In genomic region chr9:92276360-92276759, GRCm38 (mm10) we compare ENCODE assay signal across 13 mouse cellular contexts. TPM values are rescaled to one million over a fixed set of nuclear protein-coding genes. Genes with fewer than 3 reads are reported as not detected.
DNase-seq lines count a peak whose midpoint lies in the region; ATAC-seq and TF ChIP-seq lines count a peak whose summit lies in the region.
"Had no signal": no experiment of that assay in that cellular context is flagged by ENCODE, and none has a peak within 500 bp of the region (broad histone marks: within the 10 kb centered on the region; RNA-seq: fewer than 3 reads in every experiment).

No protein-coding gene starts in this region.

- H3K4me3 ChIP-seq in C2C12 (ENCODE audit: insufficient read depth, poor library complexity, severe bottlenecking): peak overlapping the region; percentile 29
- no peak overlapping the region for H3K4me3 ChIP-seq in G1E (ENCODE audit: low read depth, low read length)
- H3K4me3 ChIP-seq in heart, embryonic 15.5 days: peak overlapping the region; percentile 43

- no peak for TF ChIP-seq CTCF in C2C12 (IDR thresholded peaks at IDR 0.05; ENCODE audit: control insufficient read depth, insufficient read depth, insufficient read length)
- TF ChIP-seq CTCF in G1E (IDR thresholded peaks at IDR 0.05; ENCODE audit: low read depth, low read length): no peak

- peaks cover 11% of the 10 kb centered on the region for H3K36me3 ChIP-seq in C2C12 (ENCODE audit: control insufficient read depth, insufficient read depth)
- H3K36me3 ChIP-seq in G1E (replicated peaks): peaks cover 16% of the 10 kb centered on the region
- H3K36me3 ChIP-seq in heart, embryonic 15.5 days: 0 out of 2 replicates have a peak, but pooled peaks cover 5% of the 10 kb centered on the region

- no peak for DNase-seq in G1E (ENCODE audit: low spot score)
- peak; percentile 39 for DNase-seq in kidney, postnatal 10 days
- DNase-seq in urinary bladder, postnatal 4 days (ENCODE audit: low spot score in 2 of 2): no peak
- no peak for DNase-seq in adrenal gland, adult 8-10 months
- DNase-seq: thymus, postnatal 36 days had no signal

- peaks cover 65% of the 10 kb centered on the region for H3K4me1 ChIP-seq in G1E (ENCODE audit: insufficient read depth, low read depth, low read length)
- H3K4me1 ChIP-seq in heart, embryonic 15.5 days (replicated peaks): peaks cover 20% of the 10 kb centered on the region

- H3K79me2 ChIP-seq in C2C12 (ENCODE audit: control insufficient read depth, insufficient read depth): peaks cover 56% of the 10 kb centered on the region

- peaks cover 46% of the 10 kb centered on the region for H3K79me3 ChIP-seq in C2C12 (ENCODE audit: low read depth)

- H3K27ac ChIP-seq in heart, embryonic 15.5 days: peak overlapping the region; percentile 83

- no peaks in the 10 kb centered on the region for H3K9me3 ChIP-seq in G1E (replicated peaks)
- H3K9me3 ChIP-seq in heart, embryonic 15.5 days (replicated peaks): no peaks in the 10 kb centered on the region
- H3K9me3 ChIP-seq: megakaryocyte, embryonic 14.5 days had no signal

- WGBS in heart, embryonic 15.5 days: 34% methylated on average over 7 of the region's 7 CpGs

- H3K4me2 ChIP-seq in heart, embryonic 15.5 days: peak overlapping the region; percentile 52

- ATAC-seq in G1E (ENCODE audit: extremely low read depth, insufficient number of reproducible peaks, low FRiP score, poor library complexity, severe bottlenecking): peak; percentile 54
- no peak for ATAC-seq in heart, embryonic 15.5 days (replicated peaks; ENCODE audit: insufficient number of reproducible peaks, insufficient read depth, low FRiP score, low read depth)
- no peak for ATAC-seq in monocyte, adult 5-6 weeks (replicated peaks; ENCODE audit: insufficient number of reproducible peaks, low FRiP score, low TSS enrichment, poor library complexity, severe bottlenecking)
- ATAC-seq: activated CD4-positive, CD25-positive, alpha-beta regulatory T cell, adult 4 months had no signal

- peak overlapping the region; percentile 41 for H3K9ac ChIP-seq in heart, embryonic 15.5 days

- H3ac ChIP-seq in C2C12 (ENCODE audit: control insufficient read depth, insufficient read length, low read depth): no peak overlapping the region

- H3K27me3 ChIP-seq in C2C12 (ENCODE audit: control insufficient read depth, insufficient read depth, insufficient read length) (no peaks in the 10 kb centered on the region), G1E (ENCODE audit: insufficient read depth, low read length) (no peaks in the 10 kb centered on the region)
- no peaks in the 10 kb centered on the region for H3K27me3 ChIP-seq in heart, embryonic 15.5 days
- H3K27me3 ChIP-seq: megakaryocyte, embryonic 14.5 days had no signal

TF ChIP-seq in C2C12, 6 proteins besides CTCF, POLR2A, EP300 and RAD21:
- TF ChIP-seq USF1 (IDR thresholded peaks at IDR 0.05; ENCODE audit: low read depth): no peak

RNA-seq across cellular contexts. Expression of gene Plscr2, which starts 1.0 kb away (rescaled TPM):
- polyA plus RNA-seq in C2C12 (2012; fragmentation: generic; extraction: Trizol): 7.1 TPM
- 2.5 and 6.2 TPM in 2 replicates for total RNA-seq in G1E (2014; fragmentation: Nextera tagmentation)
- total RNA-seq in G1E (2017): 2.5 and 2.6 TPM in 2 replicates
- 0.07 TPM in 1 of 2 replicates, not detected in the other for polyA plus RNA-seq in G1E (2012)
- 8.5 and 11.5 TPM in 2 replicates for polyA plus RNA-seq in heart, embryonic 15.5 days (2015; fragmentation: Nextera tagmentation; extraction: Ambion mirVana)
- total RNA-seq in monocyte, adult 5-6 weeks (2017): 0.39 TPM in 1 of 3 replicates, not detected in the others
- total RNA-seq in adrenal gland, adult 8-10 months (2022): 10 to 100 TPM; 15.1 to 25.6 (median 20.1) TPM
- polyA plus RNA-seq: activated CD4-positive, CD25-positive, alpha-beta regulatory T cell, adult 4 months had no signal

RNA-seq across cellular contexts. Expression of gene Plscr1, which starts 26.8 kb away (rescaled TPM):
- polyA plus RNA-seq in C2C12 (2012; fragmentation: generic; extraction: Trizol): 41.1 TPM
- 76.7 and 80.3 TPM in 2 replicates for total RNA-seq in G1E (2014; fragmentation: Nextera tagmentation)
- total RNA-seq in G1E (2017): 146 and 180 TPM in 2 replicates
- polyA plus RNA-seq in G1E (2012): 124 and 157 TPM in 2 replicates
- 25.0 and 25.2 TPM in 2 replicates for polyA plus RNA-seq in heart, embryonic 15.5 days (2015; fragmentation: Nextera tagmentation; extraction: Ambion mirVana)
- 29.5 to 34.6 TPM (median 32.6 TPM) in 3 replicates for total RNA-seq in monocyte, adult 5-6 weeks (2017)
- total RNA-seq in adrenal gland, adult 8-10 months (2022): 10 to 100 TPM; 10.7 to 13.7 (median 11.2) TPM

RNA-seq across cellular contexts. Expression of gene 1700057G04Rik, which starts 32.8 kb away (rescaled TPM):
- polyA plus RNA-seq in C2C12 (2012; fragmentation: generic; extraction: Trizol) (0.08 TPM), G1E (2012) (not detected in 2 replicates)
- total RNA-seq in G1E (2014; fragmentation: Nextera tagmentation) (not detected in 2 replicates), G1E (2017) (0.22 TPM in 1 of 2 replicates, not detected in the other)
- not detected in 2 replicates for polyA plus RNA-seq in heart, embryonic 15.5 days (2015; fragmentation: Nextera tagmentation; extraction: Ambion mirVana)
- total RNA-seq in monocyte, adult 5-6 weeks (2017): 1.6 TPM in 1 of 3 replicates, not detected in the others
- total RNA-seq in adrenal gland, adult 8-10 months (2022): not detected
- total RNA-seq: layer of hippocampus, adult 8-10 months had no signal
- polyA plus RNA-seq: activated CD4-positive, CD25-positive, alpha-beta regulatory T cell, adult 4 months; hindbrain, embryonic 11.5 days; limb, embryonic 11.5 days had no signal
